Mouse (Mus musculus) liver, embryonic 12.5 days (tissue): ENCODE measurements around the gene Atg7. TPM values are rescaled to one million over a fixed set of nuclear protein-coding genes. Genes with fewer than 3 reads are reported as not detected.
A peak's percentile ranks its signal among the peaks of the same experiment; 100 is the strongest.

Source experiments
- ATAC-seq: fragments of 200-750 bp; cut with Nextera tagmentation; 2 replicates; pipeline ENCODE4 v1.8.0; 2017; ENCODE audit warnings: moderate number of reproducible peaks, mild to moderate bottlenecking, moderate library complexity
- H3K27ac ChIP-seq: fragments of 300-500 bp; sonication (generic); 2 replicates; pipeline ENCODE4 v1.5.1; 2016; ENCODE audit warnings: mild to moderate bottlenecking
- H3K27me3 ChIP-seq: fragments of 300-500 bp; sonication (generic); replicated peaks from 2 replicates; pipeline ENCODE4 v1.6.1; 2016; ENCODE audit warnings: mild to moderate bottlenecking, moderate library complexity
- H3K36me3 ChIP-seq: fragments of 300-500 bp; sonication (generic); 2 replicates; pipeline ENCODE4 v1.6.1; 2016; ENCODE audit warnings: mild to moderate bottlenecking, moderate library complexity
- H3K4me1 ChIP-seq: fragments of 300-500 bp; sonication (generic); 2 replicates; pipeline ENCODE4 v1.6.1; 2016
- H3K4me2 ChIP-seq: fragments of 300-500 bp; sonication (generic); 2 replicates; pipeline ENCODE4 v1.6.1; 2016; ENCODE audit warnings: mild to moderate bottlenecking, moderate library complexity
- H3K4me3 ChIP-seq: fragments of 300-500 bp; sonication (generic); 2 replicates; pipeline ENCODE4 v1.5.1; 2016; ENCODE audit warnings: mild to moderate bottlenecking, moderate library complexity
- H3K9ac ChIP-seq: fragments of 300-500 bp; sonication (generic); 2 replicates; pipeline ENCODE4 v1.6.1; 2016; ENCODE audit warnings: mild to moderate bottlenecking, moderate library complexity
- H3K9me3 ChIP-seq: fragments of 300-500 bp; sonication (generic); replicated peaks from 2 replicates; pipeline ENCODE4 v1.6.1; 2016; ENCODE audit warnings: mild to moderate bottlenecking, moderate library complexity
- WGBS: fragments of 180-500 bp; shearing (Covaris S2); methylation state at CpG from one replicate; pipeline ENCODE4 v1.1.7; 2016; ENCODE audit not compliant: insufficient replicate concordance; 5-methylcytosine and 5-hydroxymethylcytosine counted together
- polyA plus RNA-seq: library from polyadenylated mRNA; unstranded; fragments of >200 nt; fragmentation: Nextera tagmentation; extraction: Ambion mirVana; gene quantifications from 2 replicates; pipeline ENCODE4 v1.2.1, GENCODE M21; 2016

Gene Atg7
- polyA plus RNA-seq, 1 experiment from 2014 or later, result 15.0 TPM

DNA sequence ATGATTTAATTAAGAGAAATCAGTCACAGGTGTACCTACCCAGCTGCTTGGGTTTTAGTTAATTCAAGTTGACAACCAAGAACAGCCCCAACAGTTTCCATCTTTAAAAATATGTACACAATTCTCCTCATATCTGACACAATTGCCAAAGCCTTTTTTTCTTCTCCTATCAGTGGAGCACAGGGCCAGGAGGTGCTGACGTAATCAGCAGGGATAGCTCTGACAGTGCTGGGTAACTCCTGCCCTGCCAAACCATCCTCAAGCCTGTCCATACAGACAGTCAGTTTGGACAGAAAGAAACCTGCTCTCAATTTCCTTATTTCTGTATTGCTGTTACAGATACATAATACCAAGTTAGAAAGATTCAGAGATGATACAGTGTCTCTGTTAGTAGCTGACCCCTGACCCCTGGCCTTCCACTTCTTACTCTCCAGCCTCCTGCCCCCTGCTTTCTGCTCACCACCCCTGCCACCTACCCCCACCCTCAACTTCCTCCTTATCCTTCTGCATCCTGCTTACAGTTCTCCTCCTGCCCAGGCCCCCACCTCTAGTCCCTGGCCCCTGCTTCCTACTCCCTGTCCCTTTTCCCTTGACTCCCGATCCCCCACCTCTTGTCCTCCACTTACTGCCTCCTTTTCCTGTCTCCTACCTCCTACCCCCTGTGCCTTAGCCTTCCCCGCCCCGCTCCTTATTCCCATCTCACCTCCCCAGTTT is 16.5 kb downstream of the Atg7 start:
- Histone ChIP-seq H3K4me1 (peaks cover 38% of the 10 kb centered on the region), H3K4me3 (0 out of 2 replicates have a peak overlapping the region, but pooled peaks have one; percentile 10), H3K36me3 (no peaks in the 10 kb centered on the region), H3K27me3 (no peaks in the 10 kb centered on the region), H3K27ac (peak overlapping the region; percentile 91), H3K4me2 (peak overlapping the region; percentile 66), H3K9me3 (no peaks in the 10 kb centered on the region), H3K9ac (peak overlapping the region; percentile 66)
- WGBS, result 13% methylated on average over 4 of the region's 4 CpGs
- ATAC-seq, result peak; percentile 91

DNA sequence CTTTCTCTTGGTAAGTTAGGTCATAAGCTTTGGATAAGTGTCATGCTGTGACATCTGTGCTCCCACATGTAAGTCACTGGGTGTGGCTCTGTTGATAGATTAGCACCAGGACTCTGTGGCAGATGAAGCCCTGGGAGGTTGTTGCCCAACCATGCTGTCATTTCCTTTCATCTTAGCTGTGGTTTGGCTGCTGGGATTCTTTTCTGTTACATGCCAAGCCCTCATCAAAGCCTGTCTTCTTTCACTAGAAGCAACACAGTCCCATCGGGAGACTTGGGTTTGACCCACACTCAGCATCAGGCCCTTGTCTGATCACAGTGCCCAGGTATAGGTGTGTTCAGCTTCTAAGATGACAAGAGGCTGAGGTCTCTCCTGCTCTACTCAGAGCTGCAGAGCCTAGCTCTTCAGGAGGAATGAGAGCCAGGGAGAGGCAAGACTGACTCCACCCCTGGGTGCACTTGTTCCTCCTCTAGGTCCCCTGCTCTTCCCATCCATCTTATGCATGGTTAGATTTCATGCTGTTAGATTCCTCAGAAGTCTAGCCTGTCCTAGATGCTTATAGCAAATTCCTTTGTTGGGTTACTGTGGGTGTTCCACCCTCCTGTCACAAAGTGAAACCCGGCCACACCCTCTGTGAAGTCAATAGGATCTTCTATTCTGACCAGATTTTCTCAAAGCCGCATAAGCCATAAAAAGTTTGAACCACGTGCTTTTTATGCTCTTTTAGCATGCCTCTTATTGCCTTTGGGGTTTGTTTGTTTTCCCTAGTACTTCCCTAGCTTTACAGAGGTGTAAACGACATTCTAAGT is 17.3 kb downstream of the Atg7 start:
- Histone ChIP-seq H3K27ac (peak overlapping the region; percentile 91), H3K4me2 (peak overlapping the region; percentile 66), H3K4me3 (0 out of 2 replicates have a peak overlapping the region, but pooled peaks have one; percentile 10), H3K36me3 (no peaks in the 10 kb centered on the region), H3K9me3 (no peaks in the 10 kb centered on the region), H3K27me3 (no peaks in the 10 kb centered on the region), H3K4me1 (peaks cover 38% of the 10 kb centered on the region), H3K9ac (peak overlapping the region; percentile 66)
- ATAC-seq, result peak; percentile 95
- 49% methylated on average over 5 of the region's 5 CpGs for WGBS

DNA sequence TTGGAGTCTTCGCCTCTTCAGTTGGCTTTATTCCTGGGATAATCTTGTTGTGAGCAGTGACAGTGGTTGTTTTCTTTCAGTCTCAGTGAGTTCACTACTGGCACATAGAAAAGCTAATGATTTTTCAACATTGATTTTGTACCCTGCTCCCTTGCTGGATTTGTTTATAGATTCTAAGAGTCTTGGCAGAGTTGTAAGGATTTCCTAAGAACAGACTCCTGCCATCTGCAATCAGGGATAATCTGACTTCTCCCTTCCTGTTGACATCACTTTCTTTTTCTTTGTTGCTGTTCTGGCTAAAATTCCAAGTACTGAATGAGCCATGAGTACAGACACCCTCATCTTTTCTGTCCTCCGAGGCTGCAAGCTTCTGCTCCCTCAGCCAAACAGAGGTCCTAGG is 20.8 kb downstream of the Atg7 start:
- no peaks in the 10 kb centered on the region for H3K9me3 ChIP-seq
- H3K4me2 ChIP-seq, result no peak overlapping the region
- 77% methylated on average over 2 of the region's 2 CpGs for WGBS
- no peak for ATAC-seq
- H3K36me3 ChIP-seq, result no peaks in the 10 kb centered on the region
- H3K27me3 ChIP-seq, result no peaks in the 10 kb centered on the region
- no peak overlapping the region for H3K4me3 ChIP-seq
- H3K4me1 ChIP-seq, result peaks cover 33% of the 10 kb centered on the region
- H3K9ac ChIP-seq, result no peak overlapping the region
- no peak overlapping the region for H3K27ac ChIP-seq

GRCm38 (mm10) chr6:114664716-114665115 is 21.8 kb downstream of the Atg7 start:
- no peak overlapping the region for H3K27ac ChIP-seq
- H3K4me2 ChIP-seq, result no peak overlapping the region
- no peaks in the 10 kb centered on the region for H3K9me3 ChIP-seq
- H3K4me3 ChIP-seq, result no peak overlapping the region
- H3K4me1 ChIP-seq, result peaks cover 23% of the 10 kb centered on the region
- H3K36me3 ChIP-seq, result no peaks in the 10 kb centered on the region
- H3K9ac ChIP-seq, result no peak overlapping the region
- WGBS, result 60% methylated on average over 2 of the region's 2 CpGs
- no peak for ATAC-seq
- no peaks in the 10 kb centered on the region for H3K27me3 ChIP-seq

DNA sequence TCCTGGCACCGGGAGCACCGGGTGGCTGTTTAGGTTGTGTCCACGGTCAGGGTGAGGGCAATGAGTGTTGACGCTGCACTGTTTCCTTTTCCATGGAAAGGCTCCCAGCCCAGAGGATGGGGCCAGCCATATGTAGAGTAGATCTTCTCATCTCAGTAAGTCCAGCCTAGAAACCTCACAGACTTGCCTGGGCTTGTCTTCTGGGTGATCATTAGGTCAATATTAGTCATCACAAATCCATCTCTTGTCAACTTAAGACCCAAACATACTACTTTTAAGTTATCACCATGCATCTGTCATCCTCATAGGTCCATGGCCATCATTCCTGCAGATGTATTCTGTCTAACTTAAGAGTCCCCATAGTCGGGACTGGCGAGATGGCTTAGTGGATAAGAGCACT is 24.6 kb downstream of the Atg7 start:
- Histone ChIP-seq H3K4me3 (no peak overlapping the region), H3K4me1 (no peaks in the 10 kb centered on the region; the same call in 1 of the 2 replicates), H3K9me3 (no peaks in the 10 kb centered on the region), H3K36me3 (no peaks in the 10 kb centered on the region), H3K9ac (no peak overlapping the region), H3K27ac (no peak overlapping the region), H3K4me2 (no peak overlapping the region), H3K27me3 (no peaks in the 10 kb centered on the region)
- no peak for ATAC-seq
- WGBS, result 82% methylated on average over 6 of the region's 6 CpGs

- ATAC-seq, result no peak
- no peak overlapping the region for H3K27ac ChIP-seq
- H3K27me3 ChIP-seq, result no peaks in the 10 kb centered on the region
- peaks cover 3% of the 10 kb centered on the region; the same call in 1 of the 2 replicates for H3K9me3 ChIP-seq
- no peak overlapping the region for H3K4me3 ChIP-seq
- H3K4me2 ChIP-seq, result no peak overlapping the region
- no peaks in the 10 kb centered on the region for H3K4me1 ChIP-seq
- H3K36me3 ChIP-seq, result peaks cover 35% of the 10 kb centered on the region
- no peak overlapping the region for H3K9ac ChIP-seq
Measured at GRCm38 (mm10) chr6:114674771-114675170, 31.9 kb downstream of the Atg7 start.

GRCm38 (mm10) chr6:114676091-114676490 is 33.2 kb downstream of the Atg7 start:
- Histone ChIP-seq H3K4me1 (no peaks in the 10 kb centered on the region), H3K4me2 (no peak overlapping the region), H3K27ac (no peak overlapping the region), H3K4me3 (no peak overlapping the region), H3K9me3 (peaks cover 3% of the 10 kb centered on the region; the same call in 1 of the 2 replicates), H3K9ac (no peak overlapping the region), H3K36me3 (peaks cover 48% of the 10 kb centered on the region), H3K27me3 (no peaks in the 10 kb centered on the region)
- ATAC-seq, result no peak
- WGBS, result 66% methylated on average over 5 of the region's 5 CpGs

DNA sequence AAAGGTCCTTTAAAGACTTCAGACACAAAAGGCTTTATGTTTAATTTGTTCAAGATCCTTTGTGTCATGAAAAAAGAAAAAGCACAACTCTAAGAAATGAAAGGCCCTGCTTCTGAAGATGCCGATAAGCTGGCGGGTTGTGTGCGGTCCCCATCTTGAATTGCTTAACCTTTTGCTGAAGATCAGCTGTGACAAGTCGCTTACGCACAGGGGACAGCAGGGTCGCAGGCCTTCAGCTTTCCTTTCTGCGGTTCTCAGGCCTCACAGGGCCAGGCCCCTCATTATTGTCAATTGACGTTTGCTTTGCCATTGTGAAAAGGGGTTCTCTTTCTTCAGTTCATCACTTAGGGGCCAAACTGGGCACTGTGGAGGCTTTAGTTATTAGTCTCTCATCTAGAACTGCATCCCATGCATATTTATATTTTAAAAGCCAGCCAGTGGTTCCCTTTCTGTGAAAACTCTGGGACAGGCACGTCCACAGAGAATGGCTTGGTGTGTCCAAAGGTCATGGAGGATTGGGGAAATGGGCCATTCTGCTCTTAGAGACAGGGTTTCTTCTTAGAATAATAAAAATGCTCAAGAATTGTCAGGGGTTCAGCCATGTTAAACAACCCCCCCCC is 39.3 kb downstream of the Atg7 start:
- Histone ChIP-seq H3K27me3 (no peaks in the 10 kb centered on the region), H3K27ac (no peak overlapping the region), H3K4me3 (no peak overlapping the region), H3K4me2 (no peak overlapping the region), H3K36me3 (peaks cover 40% of the 10 kb centered on the region), H3K4me1 (no peaks in the 10 kb centered on the region), H3K9me3 (no peaks in the 10 kb centered on the region), H3K9ac (no peak overlapping the region)
- WGBS, result 82% methylated on average over 9 of the region's 9 CpGs
- no peak for ATAC-seq

DNA sequence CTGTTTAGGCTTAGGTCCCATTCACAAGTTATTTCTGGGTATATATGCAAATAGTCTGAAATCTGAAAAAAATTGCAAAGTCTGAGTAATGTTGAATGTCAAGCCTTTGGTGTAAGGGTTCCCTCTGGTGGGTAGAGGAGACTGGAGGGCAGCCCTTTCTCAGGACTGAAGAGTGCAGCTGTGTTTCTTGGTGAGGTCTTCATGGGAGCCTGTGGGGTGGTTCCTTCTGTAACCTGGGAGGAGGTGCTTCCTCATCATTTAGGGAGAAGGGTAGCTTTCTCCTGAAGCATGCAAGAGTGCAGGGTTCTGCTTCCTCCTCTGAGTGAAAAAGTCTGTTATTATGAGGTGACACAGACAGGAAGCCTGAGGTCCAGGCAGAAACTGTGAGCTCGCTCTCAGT is 40.8 kb downstream of the Atg7 start:
- no peaks in the 10 kb centered on the region for H3K9me3 ChIP-seq

DNA sequence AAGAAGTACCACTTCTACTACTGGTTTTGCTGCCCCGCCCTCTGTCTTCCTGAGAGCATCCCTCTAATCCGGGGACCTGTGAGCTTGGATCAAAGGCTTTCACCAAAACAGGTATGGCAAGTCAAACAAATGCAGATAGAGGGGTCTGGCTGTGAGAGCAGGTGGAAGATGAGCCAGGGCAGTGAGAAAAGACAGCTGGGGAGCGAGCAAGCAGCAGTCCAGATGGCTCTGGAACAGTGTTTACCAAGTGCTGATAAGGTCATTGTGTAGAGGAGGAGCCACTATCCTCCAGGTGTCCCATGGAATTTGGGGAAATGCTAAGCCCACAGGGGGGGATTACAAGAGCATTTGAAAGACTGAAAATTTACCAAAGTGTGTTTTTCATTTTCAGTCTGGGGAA is 41.5 kb downstream of the Atg7 start:
- no peak for ATAC-seq
- WGBS, result 42% methylated on average over 3 of the region's 3 CpGs

More for the DNA sequence above, 40.8 kb downstream of the Atg7 start:
- whole genome bisulfite sequencing, result 42% methylated on average over 1 of the region's 1 CpGs
- Histone ChIP-seq H3K27me3 (no peaks in the 10 kb centered on the region), H3K4me3 (no peak overlapping the region), H3K4me2 (no peak overlapping the region), H3K36me3 (peaks cover 33% of the 10 kb centered on the region), H3K9ac (no peak overlapping the region), H3K4me1 (no peaks in the 10 kb centered on the region), H3K27ac (no peak overlapping the region)
- no peak for ATAC-seq

DNA sequence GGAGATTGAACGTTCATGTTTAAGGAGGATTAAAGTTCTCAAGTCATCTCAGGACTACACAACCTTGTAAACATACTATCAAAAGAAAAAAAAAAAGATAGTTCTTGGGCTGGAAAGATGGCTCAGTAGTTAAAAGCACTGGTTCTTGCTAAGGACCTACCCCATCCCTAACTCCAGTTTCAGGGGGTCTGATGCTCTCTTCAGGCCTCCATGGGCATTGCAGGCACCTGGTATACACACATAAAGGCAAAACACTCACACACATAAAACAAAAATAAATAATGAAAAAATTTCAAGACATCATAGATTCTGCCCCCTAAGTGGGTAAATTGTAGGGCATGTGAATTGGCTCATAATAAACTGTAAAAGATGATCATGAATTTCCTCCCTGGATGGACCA is 42.5 kb downstream of the Atg7 start:
- H3K4me1 ChIP-seq, result no peaks in the 10 kb centered on the region
- WGBS, result 76% methylated on average over 1 of the region's 1 CpGs
- no peak for ATAC-seq

More for the DNA sequence above, 41.5 kb downstream of the Atg7 start:
- H3K9ac ChIP-seq, result no peak overlapping the region
- H3K27ac ChIP-seq, result no peak overlapping the region
- H3K4me3 ChIP-seq, result no peak overlapping the region
- no peaks in the 10 kb centered on the region for H3K27me3 ChIP-seq
- H3K4me2 ChIP-seq, result no peak overlapping the region
- H3K4me1 ChIP-seq, result no peaks in the 10 kb centered on the region
- H3K9me3 ChIP-seq, result no peaks in the 10 kb centered on the region
- H3K36me3 ChIP-seq, result peaks cover 29% of the 10 kb centered on the region

GRCm38 (mm10) chr6:114687035-114687434 is 44.1 kb downstream of the Atg7 start:
- no peak for ATAC-seq
- Histone ChIP-seq H3K9me3 (no peaks in the 10 kb centered on the region), H3K9ac (no peak overlapping the region), H3K27ac (no peak overlapping the region), H3K27me3 (no peaks in the 10 kb centered on the region), H3K4me3 (no peak overlapping the region), H3K36me3 (peaks cover 9% of the 10 kb centered on the region; the same call in 1 of the 2 replicates), H3K4me2 (no peak overlapping the region), H3K4me1 (no peaks in the 10 kb centered on the region)
- WGBS, result 75% methylated on average over 1 of the region's 1 CpGs

More for the DNA sequence above, 42.5 kb downstream of the Atg7 start:
- Histone ChIP-seq H3K9ac (no peak overlapping the region), H3K27ac (no peak overlapping the region), H3K27me3 (no peaks in the 10 kb centered on the region), H3K9me3 (no peaks in the 10 kb centered on the region), H3K4me2 (no peak overlapping the region), H3K4me3 (no peak overlapping the region), H3K36me3 (peaks cover 19% of the 10 kb centered on the region)
